Mouse (Mus musculus) lung, embryonic 14.5 days (tissue): ENCODE measurements around the gene Trappc6b. TPM values are rescaled to one million over a fixed set of nuclear protein-coding genes. Genes with fewer than 3 reads are reported as not detected.
"Not testable (repeated sequence)": the region's sequence is repeated elsewhere in the genome, so short reads cannot be mapped to it uniquely, and the experiment has no call there.

Experiments used
- ATAC-seq: fragments of 200-750 bp; cut with Nextera tagmentation; 2 replicates; pipeline ENCODE4 v1.8.0; 2017; ENCODE audit warnings: mild to moderate bottlenecking, moderate TSS enrichment, moderate library complexity; ENCODE audit not compliant: insufficient read depth
- DNase-seq: peaks from one replicate; pipeline ENCODE4 v3.0.0-alpha.2; 2015
- H3K27ac ChIP-seq: fragments of 300-500 bp; sonication (generic); 2 replicates; pipeline ENCODE4 v1.5.1; 2014; ENCODE audit warnings: low read depth, mild to moderate bottlenecking, moderate library complexity
- H3K27me3 ChIP-seq: fragments of 300-500 bp; sonication (generic); 2 replicates; pipeline ENCODE4 v1.6.1; 2014; ENCODE audit warnings: low read length, control low read depth; ENCODE audit not compliant: insufficient read depth
- H3K36me3 ChIP-seq: fragments of 300-500 bp; sonication (generic); 2 replicates; pipeline ENCODE4 v1.6.1; 2014; ENCODE audit warnings: control low read depth; ENCODE audit not compliant: insufficient read depth
- H3K4me1 ChIP-seq: fragments of 300-500 bp; sonication (generic); 2 replicates; pipeline ENCODE4 v1.6.1; 2014; ENCODE audit warnings: antibody characterized with exemption, control low read depth; ENCODE audit not compliant: insufficient read depth
- H3K4me2 ChIP-seq: fragments of 300-500 bp; sonication (generic); 2 replicates; pipeline ENCODE4 v1.6.1; 2014; ENCODE audit warnings: mild to moderate bottlenecking
- H3K4me3 ChIP-seq: fragments of 300-500 bp; sonication (generic); 2 replicates; pipeline ENCODE4 v1.5.1; 2014; ENCODE audit warnings: low read depth, low read length
- H3K9ac ChIP-seq: fragments of 300-500 bp; sonication (generic); 2 replicates; pipeline ENCODE4 v1.6.1; 2014
- H3K9me3 ChIP-seq: fragments of 300-500 bp; sonication (generic); 2 replicates; pipeline ENCODE4 v1.6.1; 2016; ENCODE audit warnings: low read depth, low read length, control low read depth
- CTCF ChIP-seq: IDR thresholded peaks from 2 replicates; pipeline ENCODE4 v1.5.1; 2016; ENCODE audit warnings: antibody characterized with exemption, low read depth
- WGBS: fragments of 180-500 bp; shearing (Covaris S2); extraction: QIAGEN DNeasy Blood & Tissue Kit; methylation state at CpG from one replicate; pipeline ENCODE4 v1.1.7; 2014; 5-methylcytosine and 5-hydroxymethylcytosine counted together
- polyA plus RNA-seq: library from polyadenylated mRNA; unstranded; fragments of >200 nt; fragmentation: Nextera tagmentation; extraction: Ambion mirVana; gene quantifications from 2 replicates; pipeline ENCODE4 v1.2.1, GENCODE M21; 2014

Gene Trappc6b
- polyA plus RNA-seq, 1 experiment from 2014 or later = 57.9 TPM

DNA sequence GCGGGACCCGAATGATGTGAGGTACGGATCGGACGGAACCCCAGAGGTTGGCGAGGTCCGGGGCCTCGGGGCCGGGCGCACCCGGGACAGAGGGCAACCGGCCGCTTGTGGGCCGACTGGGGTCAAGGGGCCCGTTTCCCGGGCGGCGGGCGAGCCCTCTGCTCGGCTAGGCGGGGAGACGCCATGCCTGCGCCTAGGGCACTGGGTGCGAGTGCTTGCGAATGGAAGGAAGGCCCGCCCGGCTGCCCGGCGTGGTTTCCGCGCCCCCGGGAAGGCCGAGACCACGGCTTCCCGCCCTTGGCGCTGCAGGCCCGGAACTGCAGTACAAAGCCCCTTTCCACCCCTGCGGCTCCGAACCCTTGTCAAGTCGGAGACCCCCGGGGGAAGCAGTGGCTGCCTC lies 5.8 kb upstream of the Trappc6b start:
- H3K9me3 ChIP-seq = no peaks in the 10 kb centered on the region
- peak overlapping the region; percentile 72 for H3K4me2 ChIP-seq
- WGBS = 0% methylated on average over 41 of the region's 41 CpGs
- peak; percentile 43 for DNase-seq
- peak overlapping the region; percentile 99 for H3K9ac ChIP-seq
- H3K27me3 ChIP-seq = no peaks in the 10 kb centered on the region
- H3K4me1 ChIP-seq = 0 out of 2 replicates have a peak, but pooled peaks cover 2% of the 10 kb centered on the region
- peak overlapping the region; percentile 100 for H3K4me3 ChIP-seq
- H3K27ac ChIP-seq = peak overlapping the region; percentile 87
- peaks cover 40% of the 10 kb centered on the region for H3K36me3 ChIP-seq
- no peak for TF ChIP-seq CTCF
- peak; percentile 60 for ATAC-seq

- H3K9me3 ChIP-seq = no peaks in the 10 kb centered on the region
- no peaks in the 10 kb centered on the region for H3K27me3 ChIP-seq
- peaks cover 35% of the 10 kb centered on the region for H3K36me3 ChIP-seq
- peak; percentile 100 for ATAC-seq
- H3K4me1 ChIP-seq = 0 out of 2 replicates have a peak, but pooled peaks cover 2% of the 10 kb centered on the region
- peak within 1 kb of the TSS; percentile 99 for H3K9ac ChIP-seq
- TF ChIP-seq CTCF = peak; percentile 39; the same call in 1 of the 2 replicates
- H3K4me2 ChIP-seq = peak within 1 kb of the TSS; percentile 75
- WGBS = 1% methylated on average over 43 of the region's 43 CpGs
- DNase-seq = peak; percentile 98
- peak within 1 kb of the TSS; percentile 100 for H3K4me3 ChIP-seq
- peak within 1 kb of the TSS; percentile 93 for H3K27ac ChIP-seq
Observed at GRCm38 (mm10) chr12:59066448-59067077, 5.3 kb upstream of the Trappc6b start, which contains the start of gene Pnn. Gene Pnn (plus strand): TSS chr12:59066884.

GRCm38 (mm10) chr12:59065776-59066175 lies 4.5 kb upstream of the Trappc6b start:
- H3K4me1 ChIP-seq = 0 out of 2 replicates have a peak, but pooled peaks cover 2% of the 10 kb centered on the region
- WGBS = 50% methylated on average over 3 of the region's 3 CpGs

DNA sequence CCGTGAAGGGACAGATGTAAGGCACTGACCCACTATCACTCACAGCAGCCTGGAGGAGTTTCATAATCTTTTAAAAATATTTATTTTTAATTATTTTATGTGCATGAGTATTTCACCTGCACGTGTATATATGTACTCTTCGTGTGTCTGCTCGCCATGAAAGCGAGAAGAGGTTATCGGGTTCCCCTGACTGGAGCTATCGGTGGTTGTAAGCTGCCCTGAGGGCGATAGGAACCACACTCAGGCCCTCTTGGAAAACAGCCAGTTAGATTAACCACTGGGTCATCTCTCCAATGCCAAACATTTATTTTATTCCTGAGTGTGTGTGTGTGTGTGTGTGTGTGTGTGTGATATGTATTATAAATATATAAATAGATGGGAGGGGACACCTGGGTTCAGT lies 3.6 kb upstream of the Trappc6b start:
- WGBS = 81% methylated on average over 8 of the region's 8 CpGs
- Histone ChIP-seq H3K27ac (no peak overlapping the region), H3K4me1 (peaks cover 7% of the 10 kb centered on the region; the same call in 1 of the 2 replicates), H3K4me2 (no peak overlapping the region), H3K36me3 (peaks cover 19% of the 10 kb centered on the region), H3K4me3 (no peak overlapping the region), H3K9ac (no peak overlapping the region), H3K27me3 (no peaks in the 10 kb centered on the region), H3K9me3 (no peaks in the 10 kb centered on the region)
- DNase-seq = no peak
- ATAC-seq = no peak
- no peak for TF ChIP-seq CTCF

More at GRCm38 (mm10) chr12:59065776-59066175, 4.5 kb upstream of the Trappc6b start:
- Histone ChIP-seq H3K4me2 (peak overlapping the region; percentile 75), H3K27ac (peak overlapping the region; percentile 93), H3K9ac (peak overlapping the region; percentile 57; the same call in 1 of the 2 replicates), H3K4me3 (peak overlapping the region; percentile 100), H3K27me3 (no peaks in the 10 kb centered on the region), H3K9me3 (no peaks in the 10 kb centered on the region), H3K36me3 (peaks cover 27% of the 10 kb centered on the region)
- ATAC-seq (no peak), DNase-seq (no peak)
- no peak for TF ChIP-seq CTCF

- Histone ChIP-seq H3K4me3 (peak overlapping the region; percentile 78), H3K27ac (peak overlapping the region; percentile 94), H3K4me2 (peak overlapping the region; percentile 86), H3K27me3 (no peaks in the 10 kb centered on the region), H3K9me3 (no peaks in the 10 kb centered on the region), H3K4me1 (peaks cover 7% of the 10 kb centered on the region; the same call in 1 of the 2 replicates), H3K36me3 (peaks cover 20% of the 10 kb centered on the region), H3K9ac (peak overlapping the region; percentile 89)
- no peak for TF ChIP-seq CTCF
- ATAC-seq (no peak), DNase-seq (peak; percentile 16)
- WGBS = 45% methylated on average over 4 of the region's 4 CpGs
Observed at GRCm38 (mm10) chr12:59060322-59060721, 950 bp downstream of the Trappc6b start.

DNA sequence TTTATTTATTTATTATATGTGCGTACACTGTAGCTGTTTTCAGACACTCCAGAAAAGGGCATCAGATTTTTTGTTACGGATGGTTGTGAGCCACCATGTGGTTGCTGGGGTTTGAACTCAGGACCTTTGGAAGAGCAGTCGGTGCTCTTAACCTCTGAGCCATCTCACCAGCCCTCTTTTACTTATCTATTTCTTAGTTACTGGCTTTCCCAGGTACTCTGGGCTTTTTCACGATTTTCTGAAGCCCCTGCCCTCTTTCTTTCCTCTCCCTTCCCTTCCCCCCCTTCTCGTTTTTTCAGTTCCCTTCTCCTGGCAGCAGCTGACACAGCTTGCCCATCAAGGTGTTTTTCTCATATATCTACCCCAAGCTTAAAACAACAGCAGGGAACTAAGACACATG lies 3.0 kb downstream of the Trappc6b start:
- H3K4me2 ChIP-seq, H3K27me3 ChIP-seq, DNase-seq, H3K9ac ChIP-seq, H3K9me3 ChIP-seq, ATAC-seq, H3K4me1 ChIP-seq, H3K27ac ChIP-seq, H3K4me3 ChIP-seq: not testable (repeated sequence)
- WGBS = 84% methylated on average over 5 of the region's 5 CpGs
- H3K36me3 ChIP-seq = peaks cover 22% of the 10 kb centered on the region

DNA sequence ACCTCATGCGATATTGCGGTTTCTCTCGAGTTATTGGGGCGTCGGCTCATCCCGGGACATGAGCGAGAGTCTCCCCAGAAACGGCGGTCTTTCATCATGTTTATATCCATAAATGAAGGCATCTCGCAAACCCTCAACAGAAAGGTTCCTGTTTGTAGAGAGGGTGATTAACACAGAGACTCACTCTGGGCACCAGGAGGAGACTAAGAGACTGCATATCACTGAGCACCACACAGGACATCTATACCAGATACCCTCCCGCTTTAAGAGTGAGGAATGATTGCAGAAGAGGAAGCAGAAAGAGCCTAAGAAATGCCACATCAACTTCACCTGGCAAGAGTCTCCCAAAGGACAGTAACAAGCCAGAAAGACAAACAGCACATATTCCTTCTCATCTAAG lies 5.0 kb downstream of the Trappc6b start:
- Histone ChIP-seq H3K4me3 (no peak overlapping the region), H3K27ac (no peak overlapping the region), H3K27me3 (no peaks in the 10 kb centered on the region), H3K4me1 (peaks cover 7% of the 10 kb centered on the region; the same call in 1 of the 2 replicates), H3K36me3 (peaks cover 28% of the 10 kb centered on the region), H3K9ac (no peak overlapping the region), H3K9me3 (no peaks in the 10 kb centered on the region), H3K4me2 (no peak overlapping the region)
- no peak for TF ChIP-seq CTCF
- ATAC-seq (no peak), DNase-seq (no peak)
- WGBS = 97% methylated on average over 11 of the region's 11 CpGs
